Mouse (Mus musculus) kidney, postnatal 0 days (tissue): ENCODE data around the gene Sit1. TPM values are rescaled to one million over a fixed set of nuclear protein-coding genes. Genes with fewer than 3 reads are reported as not detected.

ENCODE experiments used
- ATAC-seq: fragments of 200-750 bp; cut with Nextera tagmentation; replicated peaks from 2 replicates; pipeline ENCODE4 v1.8.0; 2017; ENCODE audit warnings: low read depth, moderate number of reproducible peaks, moderate TSS enrichment, moderate library complexity; ENCODE audit not compliant: low FRiP score
- DNase-seq: peaks from one replicate; pipeline ENCODE4 v3.0.0-alpha.2; 2016; ENCODE audit warnings: low spot score
- H3K27ac ChIP-seq: fragments of 300-500 bp; sonication (generic); 2 replicates; pipeline ENCODE4 v1.5.1; 2014; ENCODE audit warnings: mild to moderate bottlenecking
- H3K27me3 ChIP-seq: fragments of 300-500 bp; sonication (generic); 2 replicates; pipeline ENCODE4 v1.6.1; 2014; ENCODE audit warnings: low read length, mixed read lengths; ENCODE audit not compliant: insufficient read depth
- H3K36me3 ChIP-seq: fragments of 300-500 bp; sonication (generic); 2 replicates; pipeline ENCODE4 v1.6.1; 2014; ENCODE audit warnings: low read length, mixed read lengths; ENCODE audit not compliant: insufficient read depth
- H3K4me1 ChIP-seq: fragments of 300-500 bp; sonication (generic); replicated peaks from 2 replicates; pipeline ENCODE4 v1.6.1; 2014; ENCODE audit warnings: antibody characterized with exemption, low read length, mixed read lengths; ENCODE audit not compliant: insufficient read depth
- H3K4me2 ChIP-seq: fragments of 300-500 bp; sonication (generic); 2 replicates; pipeline ENCODE4 v1.6.1; 2014; ENCODE audit warnings: mild to moderate bottlenecking, low read length, moderate library complexity, mixed read lengths
- H3K4me3 ChIP-seq: fragments of 300-500 bp; sonication (generic); replicated peaks from 2 replicates; pipeline ENCODE4 v1.5.1; 2014; ENCODE audit warnings: low read depth, low read length
- H3K9ac ChIP-seq: fragments of 300-500 bp; sonication (generic); 2 replicates; pipeline ENCODE4 v1.6.1; 2014; ENCODE audit warnings: low read depth, low read length
- H3K9me3 ChIP-seq: fragments of 300-500 bp; sonication (generic); replicated peaks from 2 replicates; pipeline ENCODE4 v1.6.1; 2016; ENCODE audit warnings: low read length, inconsistent platforms, mixed read lengths
- CTCF ChIP-seq: IDR thresholded peaks from 2 replicates; pipeline ENCODE4 v1.5.1; 2016; ENCODE audit warnings: antibody characterized with exemption, low read depth, mild to moderate bottlenecking, moderate library complexity
- WGBS: fragments of 180-500 bp; shearing (Covaris S2); extraction: QIAGEN DNeasy Blood & Tissue Kit; methylation state at CpG from one replicate; pipeline ENCODE4 v1.1.7; 2014; 5-methylcytosine and 5-hydroxymethylcytosine counted together
- polyA plus RNA-seq: library from polyadenylated mRNA; unstranded; fragments of >200 nt; fragmentation: Nextera tagmentation; extraction: Ambion mirVana; gene quantifications from 2 replicates; pipeline ENCODE4 v1.2.1, GENCODE M21; 2015

Gene Sit1
- polyA plus RNA-seq, 1 experiment from 2014 or later = not detected

DNA sequence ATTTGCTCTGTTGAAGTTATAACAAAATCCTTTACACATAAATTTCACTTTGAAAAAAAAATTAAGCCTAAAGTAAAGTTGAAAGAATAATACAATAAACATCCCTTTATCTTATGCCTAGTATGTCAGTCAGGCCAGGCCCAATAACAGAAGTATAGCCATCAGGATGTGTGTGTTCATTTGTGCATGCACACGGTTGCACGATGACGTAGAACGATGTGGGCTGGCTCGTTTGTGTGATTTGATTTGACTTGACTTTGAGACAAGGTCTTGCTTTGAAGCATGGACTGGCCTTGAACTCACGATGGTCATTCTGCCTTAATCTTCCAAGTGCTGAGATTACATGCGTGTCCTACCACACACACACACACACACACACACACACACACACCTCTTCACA, 16.7 kb downstream of the Sit1 start:
- TF ChIP-seq CTCF = no peak
- Histone ChIP-seq H3K27me3 (no peaks in the 10 kb centered on the region), H3K36me3 (no peaks in the 10 kb centered on the region), H3K4me2 (no peak overlapping the region), H3K9me3 (no peaks in the 10 kb centered on the region), H3K9ac (no peak overlapping the region), H3K4me3 (no peak overlapping the region), H3K27ac (no peak overlapping the region), H3K4me1 (no peaks in the 10 kb centered on the region)
- 89% methylated on average over 7 of the region's 7 CpGs for WGBS
- no peak for DNase-seq
- no peak for ATAC-seq

- H3K27ac ChIP-seq = no peak overlapping the region
- H3K4me1 ChIP-seq = no peaks in the 10 kb centered on the region
- DNase-seq = no peak
- H3K9me3 ChIP-seq = no peaks in the 10 kb centered on the region
- no peak for ATAC-seq
- WGBS = 78% methylated on average over 6 of the region's 6 CpGs
- no peak overlapping the region for H3K4me3 ChIP-seq
- H3K4me2 ChIP-seq = no peak overlapping the region
- TF ChIP-seq CTCF = no peak
- H3K9ac ChIP-seq = no peak overlapping the region
- no peaks in the 10 kb centered on the region for H3K27me3 ChIP-seq
- no peaks in the 10 kb centered on the region for H3K36me3 ChIP-seq
These were observed 17.6 kb downstream of the Sit1 start for GRCm38 (mm10) chr4:43465935-43466334.

- H3K27ac ChIP-seq = no peak overlapping the region
- no peaks in the 10 kb centered on the region for H3K4me1 ChIP-seq
- ATAC-seq (no peak), DNase-seq (no peak)
- no peaks in the 10 kb centered on the region for H3K27me3 ChIP-seq
- H3K4me3 ChIP-seq = no peak overlapping the region
- WGBS = 88% methylated on average over 5 of the region's 5 CpGs
- H3K4me2 ChIP-seq = no peak overlapping the region
- TF ChIP-seq CTCF = no peak
- H3K9me3 ChIP-seq = no peaks in the 10 kb centered on the region
- no peak overlapping the region for H3K9ac ChIP-seq
- no peaks in the 10 kb centered on the region for H3K36me3 ChIP-seq
These were observed 20.4 kb downstream of the Sit1 start for GRCm38 (mm10) chr4:43463102-43463501.

DNA sequence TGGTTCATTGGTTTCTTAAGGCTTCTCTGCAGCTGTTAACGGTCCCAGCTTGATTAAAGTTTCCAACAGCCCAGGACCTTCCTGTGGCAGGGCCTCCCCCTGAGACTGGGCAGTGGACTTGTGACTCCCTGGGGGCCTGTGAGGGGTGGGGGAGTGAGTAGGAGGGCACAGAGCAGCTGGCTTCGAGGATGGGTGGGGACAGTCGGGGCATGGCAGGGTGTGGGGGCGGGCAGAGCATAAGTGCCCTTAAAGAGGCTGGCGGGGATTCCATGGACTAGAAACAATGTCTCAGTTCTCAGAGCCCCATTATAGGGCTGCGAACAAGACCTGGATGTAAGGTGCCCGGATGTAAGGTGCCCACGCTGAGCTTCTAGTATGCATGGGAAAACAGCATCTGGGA, 26.4 kb downstream of the Sit1 start:
- H3K4me1 ChIP-seq = peaks cover 17% of the 10 kb centered on the region
- no peak for ATAC-seq
- H3K4me3 ChIP-seq = no peak overlapping the region
- H3K36me3 ChIP-seq = no peaks in the 10 kb centered on the region
- H3K4me2 ChIP-seq = no peak overlapping the region
- H3K9ac ChIP-seq = no peak overlapping the region
- no peaks in the 10 kb centered on the region for H3K9me3 ChIP-seq
- DNase-seq = peak; percentile 28
- no peaks in the 10 kb centered on the region for H3K27me3 ChIP-seq
- no peak overlapping the region for H3K27ac ChIP-seq
- 15% methylated on average over 8 of the region's 8 CpGs for WGBS
- no peak for TF ChIP-seq CTCF

DNA sequence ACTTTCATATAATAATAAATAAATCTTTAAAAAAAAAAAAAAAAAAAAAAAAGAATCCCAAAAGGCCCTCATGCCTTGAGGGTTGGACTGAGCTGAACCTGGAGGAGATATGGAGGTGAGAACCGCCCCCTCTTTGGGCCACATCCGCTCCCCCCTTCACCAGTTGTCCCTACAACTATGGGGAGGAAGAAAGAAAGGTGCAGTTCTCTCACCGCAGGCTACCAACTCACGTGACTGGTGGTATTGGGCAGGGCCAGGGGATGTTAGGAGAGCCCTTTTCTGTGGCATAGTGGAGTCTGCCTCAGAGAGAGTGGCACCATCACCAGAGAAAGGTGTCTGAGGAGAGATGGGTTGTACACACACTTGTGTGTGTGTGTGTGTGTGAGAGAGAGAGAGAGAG, 27.1 kb downstream of the Sit1 start:
- Histone ChIP-seq H3K4me1 (peaks cover 17% of the 10 kb centered on the region), H3K4me2 (no peak overlapping the region), H3K4me3 (no peak overlapping the region), H3K27me3 (no peaks in the 10 kb centered on the region), H3K36me3 (no peaks in the 10 kb centered on the region), H3K27ac (no peak overlapping the region), H3K9me3 (no peaks in the 10 kb centered on the region), H3K9ac (no peak overlapping the region)
- TF ChIP-seq CTCF = no peak
- WGBS = 46% methylated on average over 4 of the region's 4 CpGs
- no peak for DNase-seq
- ATAC-seq = no peak

DNA sequence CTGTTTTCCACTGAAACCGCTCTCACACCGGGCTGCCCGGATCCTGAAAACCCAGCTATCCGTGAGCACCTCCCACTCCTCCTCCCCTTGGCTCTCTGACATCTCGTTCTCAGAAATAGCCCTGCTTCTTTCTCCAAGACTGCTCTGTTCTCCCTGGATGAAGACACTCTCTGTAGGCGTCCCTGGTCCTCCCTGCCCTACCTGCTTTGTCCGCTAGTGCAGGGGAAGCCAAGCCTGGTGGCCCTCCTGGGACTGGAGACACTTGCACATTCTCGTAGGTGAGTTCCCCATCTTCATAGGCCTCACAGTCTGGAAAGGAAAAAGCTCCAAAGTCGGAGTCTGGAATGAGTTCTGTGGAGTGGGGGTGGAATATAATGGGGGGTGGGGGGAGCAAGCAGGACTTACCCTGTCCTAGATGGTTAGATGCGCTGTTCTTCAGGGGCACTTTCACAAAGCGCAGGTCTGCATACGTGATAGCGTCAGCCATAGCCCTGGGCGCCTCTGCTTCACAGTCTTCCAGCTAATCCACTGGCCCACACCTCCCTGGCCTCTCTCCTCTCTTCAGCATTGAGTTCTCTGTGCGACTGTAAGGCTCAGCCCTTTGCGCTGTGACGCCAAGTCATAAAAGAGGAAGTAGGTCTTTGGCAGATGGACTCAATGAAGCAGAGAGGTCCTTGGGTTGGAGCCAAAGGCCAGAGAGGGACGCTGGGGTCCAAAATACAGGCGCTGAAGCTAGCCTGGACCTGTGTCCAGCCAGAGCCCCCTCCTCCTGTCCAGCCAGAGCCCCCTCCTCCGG, 29.3 kb downstream of the Sit1 start, which contains the start of gene Cd72:
Gene Cd72, minus strand, starts transcription at position 588 of the 796 bp plus-strand sequence.
- no peaks in the 10 kb centered on the region for H3K9me3 ChIP-seq
- DNase-seq (peak; percentile 51), ATAC-seq (peak; percentile 54)
- 20% methylated on average over 20 of the region's 20 CpGs for WGBS
- peak within 1 kb of the TSS; percentile 56 for H3K4me2 ChIP-seq
- peak within 1 kb of the TSS; percentile 13 for H3K4me3 ChIP-seq
- 0 out of 2 replicates have a peak within 1 kb of the TSS, but pooled peaks have one; percentile 4 for H3K9ac ChIP-seq
- H3K36me3 ChIP-seq = no peaks in the 10 kb centered on the region
- peak; percentile 22; the same call in 1 of the 2 replicates for TF ChIP-seq CTCF
- H3K27ac ChIP-seq = no peak within 1 kb of the TSS
- H3K4me1 ChIP-seq = peaks cover 17% of the 10 kb centered on the region
- H3K27me3 ChIP-seq = no peaks in the 10 kb centered on the region
